Mouse (Mus musculus) MEL (cell line): ENCODE results near the gene Slc16a9. TPM values are rescaled to one million over a fixed set of nuclear protein-coding genes. Genes with fewer than 3 reads are reported as not detected.

ENCODE experiments used
- DNase-seq: peaks from one replicate; pipeline ENCODE4 v3.0.0; 2011; ENCODE audit warnings: low read depth, low spot score
- H3K27ac ChIP-seq: 2 replicates; pipeline ENCODE4 v1.5.1; 2012; ENCODE audit warnings: low read depth, mild to moderate bottlenecking, control low read depth, low read length, moderate library complexity; ENCODE audit not compliant: control insufficient read depth
- H3K27me3 ChIP-seq, 2 experiments: fragments of 150-350 bp in 1 of 2; sonication (generic) in 1 of 2; 2 replicates each; pipeline ENCODE4 v1.6.1; 2012; ENCODE audit warnings: low read length in 2 of 2, mild to moderate bottlenecking in 2 of 2, improper control_type of control experiment in 1 of 2, moderate library complexity in 1 of 2; ENCODE audit not compliant: insufficient read depth in 2 of 2, control insufficient read depth in 1 of 2
- H3K36me3 ChIP-seq, 2 experiments: 2 replicates each; pipeline ENCODE4 v1.6.1; 2012 to 2014; ENCODE audit warnings: low read length in 2 of 2, improper control_type of control experiment in 1 of 2, inconsistent platforms in 1 of 2, mild to moderate bottlenecking in 1 of 2; ENCODE audit not compliant: insufficient read depth in 2 of 2, control insufficient read depth in 1 of 2
- H3K4me1 ChIP-seq, 2 experiments: fragments of 150-350 bp in 1 of 2; sonication (generic) in 1 of 2; 2 replicates each; pipeline ENCODE4 v1.6.1; 2012; ENCODE audit warnings: low read length in 2 of 2, improper control_type of control experiment in 1 of 2, mild to moderate bottlenecking in 1 of 2; ENCODE audit not compliant: insufficient read depth in 2 of 2, control insufficient read depth in 1 of 2
- H3K4me3 ChIP-seq, 2 experiments: fragments of 150-350 bp in 1 of 2; sonication (generic) in 1 of 2; 2 replicates each; pipeline ENCODE4 v1.5.1; 2012; ENCODE audit warnings: low read depth in 2 of 2, low read length in 2 of 2, mild to moderate bottlenecking in 2 of 2, moderate library complexity in 2 of 2, control low read depth in 1 of 2, improper control_type of control experiment in 1 of 2; ENCODE audit not compliant: control insufficient read depth in 1 of 2, insufficient read depth in 1 of 2
- H3K79me2 ChIP-seq: 2 replicates; pipeline ENCODE4 v1.6.1; 2012; ENCODE audit warnings: mild to moderate bottlenecking, low read length, moderate library complexity; ENCODE audit not compliant: control insufficient read depth, poor library complexity, insufficient read depth
- H3K9ac ChIP-seq: 2 replicates; pipeline ENCODE4 v1.6.1; 2012; ENCODE audit warnings: low read depth, mild to moderate bottlenecking, control low read depth, low read length, moderate library complexity; ENCODE audit not compliant: control insufficient read depth, poor library complexity, severe bottlenecking
- H3K9me3 ChIP-seq: fragments of 150-350 bp; sonication (generic); replicated peaks from 2 replicates; pipeline ENCODE4 v1.6.1; 2012; ENCODE audit warnings: mild to moderate bottlenecking, low read length, improper control_type of control experiment, moderate library complexity; ENCODE audit not compliant: insufficient read depth
- CTCF ChIP-seq, 3 experiments: IDR thresholded peaks in 2 of 3; conservative IDR thresholded peaks in 1 of 3; 2 replicates each; pipeline ENCODE4 v1.5.1; 2011 to 2012; ENCODE audit warnings: low read length in 3 of 3, low read depth in 2 of 3, mild to moderate bottlenecking in 2 of 3, improper control_type of control experiment in 1 of 3, inconsistent platforms in 1 of 3, mixed read lengths in 1 of 3, moderate library complexity in 1 of 3; ENCODE audit not compliant: control insufficient read depth in 1 of 3, insufficient read depth in 1 of 3, poor library complexity in 1 of 3, severe bottlenecking in 1 of 3
- E2F4 ChIP-seq: IDR thresholded peaks from 2 replicates; pipeline ENCODE4 v1.6.1; 2011; ENCODE audit warnings: low read depth, low read length, improper control_type of control experiment, borderline replicate concordance
- EP300 ChIP-seq, 2 experiments: IDR thresholded peaks; 2 replicates each; pipeline ENCODE4 v1.6.1; 2011; ENCODE audit warnings: improper control_type of control experiment in 2 of 2, low read length in 2 of 2, low read depth in 1 of 2, mild to moderate bottlenecking in 1 of 2
- GATA1 ChIP-seq: IDR thresholded peaks from 2 replicates; pipeline ENCODE4 v1.6.1; 2011; ENCODE audit warnings: low read depth, low read length, improper control_type of control experiment
- MAFK ChIP-seq: IDR thresholded peaks from 2 replicates; pipeline ENCODE4 v1.6.1; 2011; ENCODE audit warnings: low read depth, mild to moderate bottlenecking, low read length, improper control_type of control experiment, borderline replicate concordance
- MAX ChIP-seq: IDR thresholded peaks from 2 replicates; pipeline ENCODE4 v1.6.1; 2011; ENCODE audit warnings: low read length, improper control_type of control experiment
- MXI1 ChIP-seq: IDR thresholded peaks from 2 replicates; pipeline ENCODE4 v1.6.1; 2011; ENCODE audit warnings: mild to moderate bottlenecking, low read depth, low read length, improper control_type of control experiment
- MYB ChIP-seq: IDR thresholded peaks from 2 replicates; pipeline ENCODE4 v1.6.1; 2011; ENCODE audit warnings: mild to moderate bottlenecking, low read depth, low read length, improper control_type of control experiment
- NRF1 ChIP-seq: IDR thresholded peaks from 2 replicates; pipeline ENCODE4 v1.6.1; 2014; ENCODE audit warnings: low read depth, mild to moderate bottlenecking, inconsistent platforms, low read length, improper control_type of control experiment, moderate library complexity; ENCODE audit not compliant: poor library complexity, insufficient read depth, severe bottlenecking
- POLR2A ChIP-seq, 2 experiments: IDR thresholded peaks; 2 replicates each; pipeline ENCODE4 v1.6.1; 2011 to 2012; ENCODE audit warnings: low read length in 2 of 2, mild to moderate bottlenecking in 2 of 2, control low read depth in 1 of 2, improper control_type of control experiment in 1 of 2, low read depth in 1 of 2, moderate library complexity in 1 of 2; ENCODE audit not compliant: control insufficient read depth in 1 of 2, insufficient read depth in 1 of 2, poor library complexity in 1 of 2
- RAD21 ChIP-seq: IDR thresholded peaks from 2 replicates; pipeline ENCODE4 v1.6.1; 2011; ENCODE audit warnings: mild to moderate bottlenecking, low read depth, low read length, improper control_type of control experiment
- RCOR1 ChIP-seq: IDR thresholded peaks from 2 replicates; pipeline ENCODE4 v1.6.1; 2012; ENCODE audit warnings: low read depth, mild to moderate bottlenecking, inconsistent platforms, low read length, improper control_type of control experiment
- SIN3A ChIP-seq: IDR thresholded peaks from 2 replicates; pipeline ENCODE4 v1.6.1; 2012; ENCODE audit warnings: low read length, improper control_type of control experiment, inconsistent platforms
- TBP ChIP-seq: IDR thresholded peaks from 2 replicates; pipeline ENCODE4 v1.8.0; 2011; ENCODE audit warnings: low read depth, low read length, improper control_type of control experiment
- USF2 ChIP-seq, 2 experiments: IDR thresholded peaks; 2 replicates each; pipeline ENCODE4 v1.6.1; 2011 to 2012; ENCODE audit warnings: improper control_type of control experiment in 2 of 2, low read length in 2 of 2, borderline replicate concordance in 1 of 2, inconsistent platforms in 1 of 2, low read depth in 1 of 2, mild to moderate bottlenecking in 1 of 2; ENCODE audit not compliant: insufficient read depth in 1 of 2
- ZC3H11A ChIP-seq: IDR thresholded peaks from 2 replicates; pipeline ENCODE4 v1.6.1; 2012; ENCODE audit warnings: low read depth, mild to moderate bottlenecking, inconsistent platforms, low read length, improper control_type of control experiment
- ZMIZ1 ChIP-seq: IDR thresholded peaks from 2 replicates; pipeline ENCODE4 v1.6.1; 2012; ENCODE audit warnings: low read depth, mild to moderate bottlenecking, inconsistent platforms, low read length, improper control_type of control experiment, moderate library complexity
- polyA plus RNA-seq, 2 experiments: library from polyadenylated mRNA; stranded (reverse) in 1 of 2; unstranded in 1 of 2; fragments of >175 nt in 1 of 2; fragments of >200 nt in 1 of 2; gene quantifications; 2 replicates each; pipeline versions ENCODE4 v1.2.1 to v1.2.4; 2012; ENCODE audit warnings: low replicate concordance in 2 of 2, low read depth in 1 of 2; ENCODE audit not compliant: insufficient read length in 2 of 2, insufficient read depth in 1 of 2, missing spikeins in 1 of 2
- total RNA-seq: library from RNA; depleted of rRNA; stranded (reverse); fragments of 300-350 nt; gene quantifications from 2 replicates; pipeline ENCODE4 v1.2.3, GENCODE M21; 2012

Slc16a9 gene
- total and polyA plus RNA-seq, 3 experiments = not detected

GRCm38 (mm10) chr10:70269447-70269787 is 24.5 kb downstream of the Slc16a9 start:
- Histone ChIP-seq H3K9ac (no peak overlapping the region), H3K27ac (no peak overlapping the region), H3K9me3 (no peaks in the 10 kb centered on the region), H3K27me3 (no peaks in the 10 kb centered on the region), H3K36me3 (no peaks in the 10 kb centered on the region), H3K4me1 (no peaks in the 10 kb centered on the region), H3K4me3 (no peak overlapping the region), H3K79me2 (no peaks in the 10 kb centered on the region)
- no peak for DNase-seq
- no peak for TF ChIP-seq MXI1
- no peak for TF ChIP-seq RCOR1
- no peak for TF ChIP-seq ZC3H11A
- no peak for TF ChIP-seq MAFK
- TF ChIP-seq RAD21 = no peak
- no peak for TF ChIP-seq SIN3A
- no peak for TF ChIP-seq EP300 (IDR thresholded peaks at IDR 0.05; ENCODE audit: low read depth in 1 of 2, low read length in 2 of 2)
- TF ChIP-seq POLR2A (IDR thresholded peaks at IDR 0.05; ENCODE audit: control insufficient read depth in 1 of 2, insufficient read depth in 1 of 2, low read depth in 1 of 2, low read length in 2 of 2, poor library complexity in 1 of 2) = no peak
- TF ChIP-seq GATA1 = no peak
- TF ChIP-seq MYB = no peak
- no peak for TF ChIP-seq NRF1

GRCm38 (mm10) chr10:70276678-70277077 is 31.8 kb downstream of the Slc16a9 start:
- H3K4me3 ChIP-seq = no peak overlapping the region
- H3K9me3 ChIP-seq = no peaks in the 10 kb centered on the region
- no peak overlapping the region for H3K9ac ChIP-seq
- H3K36me3 ChIP-seq = no peaks in the 10 kb centered on the region
- no peak overlapping the region for H3K27ac ChIP-seq
- DNase-seq = no peak
- no peaks in the 10 kb centered on the region for H3K79me2 ChIP-seq
- TF ChIP-seq E2F4 (no peak), CTCF (IDR thresholded peaks at IDR 0.05 in 2 of 3, conservative IDR thresholded peaks at IDR 0.05 in 1 of 3; ENCODE audit: control insufficient read depth in 1 of 3, insufficient read depth in 1 of 3, low read depth in 2 of 3, low read length in 3 of 3, poor library complexity in 1 of 3, severe bottlenecking in 1 of 3) (peak in 1 of 3 experiments; percentile 17; a peak in 2 of 6 replicates), GATA1 (no peak), ZMIZ1 (no peak)
- H3K27me3 ChIP-seq = no peaks in the 10 kb centered on the region
- H3K4me1 ChIP-seq = no peaks in the 10 kb centered on the region

- H3K4me1 ChIP-seq = no peaks in the 10 kb centered on the region
- no peaks in the 10 kb centered on the region for H3K9me3 ChIP-seq
- no peaks in the 10 kb centered on the region for H3K36me3 ChIP-seq
- TF ChIP-seq TBP = no peak
- peak; percentile 34 to 45 (median 39) for TF ChIP-seq CTCF (IDR thresholded peaks at IDR 0.05 in 2 of 3, conservative IDR thresholded peaks at IDR 0.05 in 1 of 3; ENCODE audit: control insufficient read depth in 1 of 3, insufficient read depth in 1 of 3, low read depth in 2 of 3, low read length in 3 of 3, poor library complexity in 1 of 3, severe bottlenecking in 1 of 3)
- no peak for TF ChIP-seq USF2 (IDR thresholded peaks at IDR 0.05; ENCODE audit: borderline replicate concordance in 1 of 2, insufficient read depth in 1 of 2, low read depth in 1 of 2, low read length in 2 of 2)
- no peak for TF ChIP-seq MAX
- no peak for TF ChIP-seq NRF1
- H3K79me2 ChIP-seq = no peaks in the 10 kb centered on the region
- H3K27ac ChIP-seq = no peak overlapping the region
- no peak overlapping the region for H3K4me3 ChIP-seq
- DNase-seq = peak; percentile 14
- no peak overlapping the region for H3K9ac ChIP-seq
- no peaks in the 10 kb centered on the region for H3K27me3 ChIP-seq
Observed at GRCm38 (mm10) chr10:70279349-70279748, 34.4 kb downstream of the Slc16a9 start.
